Mouse (Mus musculus) C2C12 (cell line): ENCODE measurements around the gene Ube2s.

Source experiments
- CEBPB ChIP-seq: IDR thresholded peaks from one replicate; pipeline ENCODE4 v1.6.1; 2011; ENCODE audit warnings: low read depth, mild to moderate bottlenecking, control low read depth, moderate library complexity
- CTCF ChIP-seq: IDR thresholded peaks from one replicate; pipeline ENCODE4 v1.5.1; 2011; ENCODE audit not compliant: control insufficient read depth, insufficient read depth, insufficient read length
- MAX ChIP-seq: IDR thresholded peaks from one replicate; pipeline ENCODE4 v1.6.1; 2011; ENCODE audit warnings: mild to moderate bottlenecking, control low read depth

DNA sequence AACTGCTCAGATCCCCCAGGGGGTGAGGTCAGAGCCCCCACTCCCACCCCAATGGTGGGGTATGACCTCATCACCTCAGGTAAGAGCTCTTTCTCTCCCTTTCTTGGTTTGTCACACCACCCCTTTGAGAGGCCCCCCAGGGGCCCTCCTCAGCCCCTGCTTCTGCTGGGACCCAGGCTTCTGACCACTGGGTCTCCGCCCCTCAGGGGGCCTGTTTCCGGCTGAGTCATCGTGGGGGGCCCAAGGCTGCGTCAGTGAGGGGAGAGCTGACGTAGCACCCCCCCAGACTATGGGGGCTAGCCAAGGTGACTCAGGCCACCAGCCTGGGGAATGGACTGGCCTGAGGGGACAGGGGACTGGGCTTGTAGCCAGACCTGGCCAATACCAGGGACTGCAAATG lies 32.5 kb downstream of the Ube2s start:
- TF ChIP-seq CTCF (no peak), MAX (no peak), CEBPB (no peak)
